Mouse (Mus musculus) midbrain, embryonic 10.5 days (tissue): ENCODE data around the gene Aimp2. TPM values are rescaled to one million over a fixed set of nuclear protein-coding genes. Genes with fewer than 3 reads are reported as not detected.

ENCODE experiments used
- DNase-seq: peaks from one replicate; pipeline ENCODE4 v3.0.0-alpha.2; 2017; ENCODE audit warnings: low spot score
- H3K27ac ChIP-seq: fragments of 300-500 bp; sonication (generic); replicated peaks from 2 replicates; pipeline ENCODE4 v1.5.1; 2016; ENCODE audit warnings: mild to moderate bottlenecking
- H3K27me3 ChIP-seq: fragments of 300-500 bp; sonication (generic); 2 replicates; pipeline ENCODE4 v1.6.1; 2016; ENCODE audit warnings: low read depth, mild to moderate bottlenecking; ENCODE audit not compliant: poor library complexity, severe bottlenecking
- H3K36me3 ChIP-seq: fragments of 300-500 bp; sonication (generic); 2 replicates; pipeline ENCODE4 v1.6.1; 2016; ENCODE audit warnings: mild to moderate bottlenecking, moderate library complexity
- H3K4me1 ChIP-seq: fragments of 300-500 bp; sonication (generic); 2 replicates; pipeline ENCODE4 v1.6.1; 2016
- H3K4me3 ChIP-seq: fragments of 300-500 bp; sonication (generic); 2 replicates; pipeline ENCODE4 v1.5.1; 2016; ENCODE audit warnings: mild to moderate bottlenecking, moderate library complexity
- H3K9me3 ChIP-seq: fragments of 300-500 bp; sonication (generic); replicated peaks from 2 replicates; pipeline ENCODE4 v1.6.1; 2016; ENCODE audit warnings: mild to moderate bottlenecking
- WGBS: fragments of 180-500 bp; shearing (Covaris S2); methylation state at CpG from one replicate; pipeline ENCODE4 v1.1.7; 2016; 5-methylcytosine and 5-hydroxymethylcytosine counted together
- polyA plus RNA-seq: library from polyadenylated mRNA; unstranded; fragments of >200 nt; fragmentation: Nextera tagmentation; extraction: Ambion mirVana; gene quantifications from 2 replicates; pipeline ENCODE4 v1.2.1, GENCODE M21; 2016

Gene Aimp2
- polyA plus RNA-seq, 1 experiment from 2014 or later = 142 TPM

DNA sequence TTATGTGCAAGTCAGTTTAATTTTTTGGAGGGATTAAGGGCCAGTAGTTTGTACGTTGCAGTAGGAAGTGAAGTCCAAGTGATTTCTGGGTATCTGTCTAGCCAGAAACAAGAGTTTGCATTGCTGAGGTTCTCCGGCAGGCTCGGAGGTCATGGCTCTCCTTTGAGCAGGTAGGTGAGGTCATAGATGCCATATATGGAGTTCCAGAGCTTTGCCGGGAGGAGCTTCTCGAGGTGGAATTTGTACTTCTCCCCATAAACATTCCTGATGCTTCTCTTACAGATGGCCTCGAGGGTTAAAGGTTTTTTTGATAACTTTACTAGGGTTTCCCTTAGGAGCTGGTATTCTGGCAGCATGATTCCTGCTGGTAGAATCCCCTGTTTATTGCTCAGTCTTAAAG lies 18.9 kb downstream of the Aimp2 start:
- Histone ChIP-seq H3K4me1 (no peaks in the 10 kb centered on the region), H3K4me3 (no peak overlapping the region), H3K36me3 (peaks cover 95% of the 10 kb centered on the region), H3K27ac (no peak overlapping the region), H3K9me3 (peaks cover 5% of the 10 kb centered on the region; the same call in 1 of the 2 replicates), H3K27me3 (no peaks in the 10 kb centered on the region)
- WGBS = 86% methylated on average over 6 of the region's 6 CpGs
- DNase-seq = no peak

- no peaks in the 10 kb centered on the region for H3K27me3 ChIP-seq
- no peaks in the 10 kb centered on the region for H3K4me1 ChIP-seq
- no peak for DNase-seq
- WGBS = 94% methylated on average over 3 of the region's 3 CpGs
- no peak overlapping the region for H3K4me3 ChIP-seq
- no peak overlapping the region for H3K27ac ChIP-seq
- H3K36me3 ChIP-seq = peaks cover 99% of the 10 kb centered on the region
- peaks cover 8% of the 10 kb centered on the region; the same call in 1 of the 2 replicates for H3K9me3 ChIP-seq
Measured at GRCm38 (mm10) chr5:143885274-143885673, 24.4 kb downstream of the Aimp2 start.

GRCm38 (mm10) chr5:143874571-143874970 lies 35.1 kb downstream of the Aimp2 start:
- no peaks in the 10 kb centered on the region for H3K27me3 ChIP-seq
- WGBS = 87% methylated on average over 4 of the region's 4 CpGs
- DNase-seq = no peak
- H3K4me3 ChIP-seq = no peak overlapping the region
- H3K36me3 ChIP-seq = peaks cover 81% of the 10 kb centered on the region
- H3K9me3 ChIP-seq = no peaks in the 10 kb centered on the region
- H3K27ac ChIP-seq = no peak overlapping the region
- H3K4me1 ChIP-seq = no peaks in the 10 kb centered on the region

GRCm38 (mm10) chr5:143871547-143872169 lies 38.0 kb downstream of the Aimp2 start:
- 92% methylated on average over 11 of the region's 11 CpGs for WGBS
- peaks cover 52% of the 10 kb centered on the region for H3K36me3 ChIP-seq
- no peak for DNase-seq

More at GRCm38 (mm10) chr5:143871547-143872169, 38.0 kb downstream of the Aimp2 start:
- Histone ChIP-seq H3K27ac (no peak overlapping the region), H3K9me3 (no peaks in the 10 kb centered on the region), H3K4me3 (no peak overlapping the region), H3K27me3 (no peaks in the 10 kb centered on the region), H3K4me1 (no peaks in the 10 kb centered on the region)

Other genes with a start within 250 kb of the Aimp2 start
- gene Usp42, start 177.6 kb downstream of the Aimp2 start, polyA plus RNA-seq = 26.9 and 32.1 TPM in 2 replicates
- gene Eif2ak1, start 92.1 kb downstream of the Aimp2 start, polyA plus RNA-seq = 45.2 and 47.8 TPM in 2 replicates
- gene Ankrd61, start 12.2 kb downstream of the Aimp2 start, polyA plus RNA-seq = 0.22 and 0.38 TPM in 2 replicates
- gene Pms2, start 117 bp upstream of the Aimp2 start, polyA plus RNA-seq = 34.8 and 36.8 TPM in 2 replicates
- gene Gm42421, start 18.3 kb upstream of the Aimp2 start, polyA plus RNA-seq = 0.56 and 0.77 TPM in 2 replicates
- 0.58 and 1.5 TPM in 2 replicates for gene Rsph10b, start 23.2 kb upstream of the Aimp2 start, polyA plus RNA-seq
- 105 TPM in 2 replicates for gene Ccz1, start 105.0 kb upstream of the Aimp2 start, polyA plus RNA-seq
- gene Ocm, start 116.8 kb upstream of the Aimp2 start, polyA plus RNA-seq = not detected in 2 replicates
- 4.5 and 5.4 TPM in 2 replicates for gene Lmtk2, start 190.6 kb upstream of the Aimp2 start, polyA plus RNA-seq